Mouse (Mus musculus) testis, adult 2 months (tissue): ENCODE measurements around the gene Ltbp1. TPM values are rescaled to one million over a fixed set of nuclear protein-coding genes. Genes with fewer than 3 reads are reported as not detected.

Experiments used
- H3K27ac ChIP-seq: fragments of 200-500 bp; 2 replicates; pipeline ENCODE4 v1.5.1; 2012; ENCODE audit warnings: low read depth, low read length; ENCODE audit not compliant: control insufficient read depth, insufficient read depth
- H3K27me3 ChIP-seq: fragments of 200-500 bp; 2 replicates; pipeline ENCODE4 v1.6.1; 2012; ENCODE audit warnings: mild to moderate bottlenecking, low read length, moderate library complexity; ENCODE audit not compliant: control insufficient read depth, insufficient read depth
- H3K36me3 ChIP-seq: fragments of 200-500 bp; 2 replicates; pipeline ENCODE4 v1.6.1; 2012; ENCODE audit warnings: mild to moderate bottlenecking, low read length; ENCODE audit not compliant: control insufficient read depth, insufficient read depth
- H3K4me1 ChIP-seq: fragments of 200-500 bp; 2 replicates; pipeline ENCODE4 v1.6.1; 2012; ENCODE audit warnings: low read length; ENCODE audit not compliant: control insufficient read depth, insufficient read depth
- H3K4me3 ChIP-seq: fragments of 200-500 bp; 2 replicates; pipeline ENCODE4 v1.5.1; 2012; ENCODE audit warnings: low read depth, mild to moderate bottlenecking, low read length, moderate library complexity, mixed read lengths; ENCODE audit not compliant: control insufficient read depth
- CTCF ChIP-seq: fragments of 200-500 bp; IDR thresholded peaks from 2 replicates; pipeline ENCODE4 v1.5.1; 2012; ENCODE audit warnings: low read depth, mild to moderate bottlenecking, inconsistent platforms, low read length, moderate library complexity; ENCODE audit not compliant: control insufficient read depth, insufficient read depth, insufficient replicate concordance
- POLR2A ChIP-seq: fragments of 200-500 bp; IDR thresholded peaks from 2 replicates; pipeline ENCODE4 v1.6.1; 2012; ENCODE audit warnings: low read depth, mild to moderate bottlenecking, inconsistent platforms, low read length, moderate library complexity; ENCODE audit not compliant: control insufficient read depth
- polyA plus RNA-seq: library from polyadenylated mRNA; depleted of rRNA; stranded (reverse); fragments of >200 nt; gene quantifications from 2 replicates; pipeline ENCODE4 v1.2.3, GENCODE M21; 2012

The Ltbp1 gene
- polyA plus RNA-seq, 1 experiment: 2.9 TPM

GRCm38 (mm10) chr17:75005685-75006680, 615 bp downstream of the Ltbp1 start:
- no peak overlapping the region for H3K27ac ChIP-seq
- TF ChIP-seq POLR2A (0 out of 2 replicates have a peak, but pooled peaks have one; percentile 23), CTCF (no peak)
- peak overlapping the region; percentile 38 for H3K4me3 ChIP-seq
- H3K4me1 ChIP-seq: peaks cover 2% of the 10 kb centered on the region
- H3K27me3 ChIP-seq: no peaks in the 10 kb centered on the region
- no peaks in the 10 kb centered on the region for H3K36me3 ChIP-seq

GRCm38 (mm10) chr17:75010955-75011354, 5.6 kb downstream of the Ltbp1 start:
- H3K4me3 ChIP-seq: no peak overlapping the region
- TF ChIP-seq POLR2A: no peak
- no peak for TF ChIP-seq CTCF

GRCm38 (mm10) chr17:75013211-75013610, 7.8 kb downstream of the Ltbp1 start:
- Histone ChIP-seq H3K36me3 (no peaks in the 10 kb centered on the region), H3K4me1 (no peaks in the 10 kb centered on the region), H3K4me3 (no peak overlapping the region), H3K27me3 (no peaks in the 10 kb centered on the region), H3K27ac (no peak overlapping the region)
- TF ChIP-seq POLR2A (no peak), CTCF (no peak)

More at GRCm38 (mm10) chr17:75010955-75011354, 5.6 kb downstream of the Ltbp1 start:
- Histone ChIP-seq H3K4me1 (peaks cover 2% of the 10 kb centered on the region), H3K27me3 (no peaks in the 10 kb centered on the region), H3K27ac (no peak overlapping the region), H3K36me3 (no peaks in the 10 kb centered on the region)

- Histone ChIP-seq H3K4me1 (no peaks in the 10 kb centered on the region), H3K27me3 (no peaks in the 10 kb centered on the region), H3K36me3 (no peaks in the 10 kb centered on the region), H3K27ac (no peak overlapping the region), H3K4me3 (no peak overlapping the region)
- TF ChIP-seq POLR2A (no peak), CTCF (no peak)
Observed at GRCm38 (mm10) chr17:75013868-75014267, 8.5 kb downstream of the Ltbp1 start.

GRCm38 (mm10) chr17:75014601-75015356, 9.4 kb downstream of the Ltbp1 start:
- no peak overlapping the region for H3K27ac ChIP-seq
- no peaks in the 10 kb centered on the region for H3K36me3 ChIP-seq
- H3K27me3 ChIP-seq: no peaks in the 10 kb centered on the region
- H3K4me3 ChIP-seq: no peak overlapping the region
- no peak for TF ChIP-seq POLR2A
- TF ChIP-seq CTCF: no peak
- H3K4me1 ChIP-seq: no peaks in the 10 kb centered on the region

- Histone ChIP-seq H3K4me1 (no peaks in the 10 kb centered on the region), H3K4me3 (no peak overlapping the region), H3K36me3 (no peaks in the 10 kb centered on the region), H3K27ac (no peak overlapping the region), H3K27me3 (no peaks in the 10 kb centered on the region)
- TF ChIP-seq CTCF (no peak), POLR2A (no peak)
Observed at GRCm38 (mm10) chr17:75015546-75015945, 10.2 kb downstream of the Ltbp1 start.

- no peak for TF ChIP-seq POLR2A
- TF ChIP-seq CTCF: peak; percentile 73; the same call in 1 of the 2 replicates
- Histone ChIP-seq H3K27me3 (no peaks in the 10 kb centered on the region), H3K4me1 (no peaks in the 10 kb centered on the region), H3K4me3 (no peak overlapping the region), H3K27ac (no peak overlapping the region), H3K36me3 (no peaks in the 10 kb centered on the region)
Observed at GRCm38 (mm10) chr17:75017423-75017822, 12.1 kb downstream of the Ltbp1 start.
